Mouse (Mus musculus) liver, postnatal 0 days (tissue): ENCODE measurements around the gene Tek.

Experiments
- CTCF ChIP-seq: sonication (generic); IDR thresholded peaks from 2 replicates; pipeline ENCODE4 v1.5.1; 2016; ENCODE audit warnings: antibody characterized with exemption, low read depth
- EP300 ChIP-seq: IDR thresholded peaks from 2 replicates; pipeline ENCODE4 v1.6.1; 2016; ENCODE audit warnings: antibody characterized with exemption, low read depth, mild to moderate bottlenecking

DNA sequence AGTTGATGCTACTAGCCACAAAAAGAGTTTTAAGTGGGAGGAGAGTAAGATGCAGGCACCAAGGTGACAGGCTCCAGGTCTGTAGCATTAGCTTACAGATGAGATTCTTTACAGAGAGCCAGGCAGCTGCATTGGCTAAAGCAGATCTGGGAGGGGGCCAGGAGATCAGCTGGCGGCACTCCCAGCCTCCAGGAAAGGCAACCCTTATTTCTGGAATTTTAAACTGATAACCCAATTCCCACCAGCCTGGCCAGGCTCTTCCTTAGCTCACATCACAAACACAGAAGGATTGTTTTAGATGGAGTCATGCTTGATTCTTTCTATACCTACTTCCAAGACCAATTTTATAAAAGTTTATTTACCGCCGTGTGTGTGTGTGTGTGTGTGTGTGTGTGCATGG is 6.7 kb downstream of the Tek start:
- TF ChIP-seq EP300 (no peak), CTCF (no peak)
